Mouse (Mus musculus) small intestine, adult 2 months (tissue): Measurements from ENCODE around the gene Atp5j. TPM values are rescaled to one million over a fixed set of nuclear protein-coding genes. Genes with fewer than 3 reads are reported as not detected.

Experiments used
- H3K27ac ChIP-seq: fragments of 200-500 bp; 2 replicates; pipeline ENCODE4 v1.5.1; 2012; ENCODE audit warnings: low read depth, low read length, control low read depth, inconsistent platforms; ENCODE audit not compliant: insufficient read depth
- H3K27me3 ChIP-seq: fragments of 200-500 bp; 2 replicates; pipeline ENCODE4 v1.6.1; 2012; ENCODE audit warnings: mild to moderate bottlenecking, moderate library complexity, low read length, inconsistent platforms; ENCODE audit not compliant: control insufficient read depth, insufficient read depth
- H3K36me3 ChIP-seq: fragments of 200-500 bp; 2 replicates; pipeline ENCODE4 v1.6.1; 2012; ENCODE audit warnings: mild to moderate bottlenecking, low read length, control low read depth, inconsistent platforms; ENCODE audit not compliant: control insufficient read depth, insufficient read depth
- H3K4me1 ChIP-seq: fragments of 200-500 bp; 2 replicates; pipeline ENCODE4 v1.6.1; 2012; ENCODE audit warnings: low read length, inconsistent platforms, mixed read lengths; ENCODE audit not compliant: control insufficient read depth, insufficient read depth, insufficient read length
- H3K4me3 ChIP-seq: fragments of 200-500 bp; 2 replicates; pipeline ENCODE4 v1.5.1; 2012; ENCODE audit warnings: low read depth, mild to moderate bottlenecking, control low read depth, inconsistent platforms, low read length, moderate library complexity
- CTCF ChIP-seq: fragments of 200-500 bp; IDR thresholded peaks from 2 replicates; pipeline ENCODE4 v1.5.1; 2012; ENCODE audit warnings: low read depth, mild to moderate bottlenecking, control low read depth, inconsistent platforms, low read length, moderate library complexity, mixed read lengths; ENCODE audit not compliant: insufficient replicate concordance, insufficient read length; ENCODE audit errors: extremely low read depth
- POLR2A ChIP-seq: fragments of 200-500 bp; IDR thresholded peaks from 2 replicates; pipeline ENCODE4 v1.6.1; 2012; ENCODE audit warnings: low read depth, mild to moderate bottlenecking, control low read depth, inconsistent platforms, low read length, moderate library complexity
- WGBS: fragments of 180-500 bp; shearing (Covaris S2); methylation state at CpG from one replicate; pipeline ENCODE4 v1.1.7; 2018; 5-methylcytosine and 5-hydroxymethylcytosine counted together
- polyA plus RNA-seq: library from polyadenylated mRNA; depleted of rRNA; stranded (reverse); fragments of >200 nt; gene quantifications from 2 replicates; pipeline ENCODE4 v1.2.3, GENCODE M21; 2012; rRNA removed

Atp5j gene
- 90.0 and 123 TPM in 2 replicates for polyA plus RNA-seq

DNA sequence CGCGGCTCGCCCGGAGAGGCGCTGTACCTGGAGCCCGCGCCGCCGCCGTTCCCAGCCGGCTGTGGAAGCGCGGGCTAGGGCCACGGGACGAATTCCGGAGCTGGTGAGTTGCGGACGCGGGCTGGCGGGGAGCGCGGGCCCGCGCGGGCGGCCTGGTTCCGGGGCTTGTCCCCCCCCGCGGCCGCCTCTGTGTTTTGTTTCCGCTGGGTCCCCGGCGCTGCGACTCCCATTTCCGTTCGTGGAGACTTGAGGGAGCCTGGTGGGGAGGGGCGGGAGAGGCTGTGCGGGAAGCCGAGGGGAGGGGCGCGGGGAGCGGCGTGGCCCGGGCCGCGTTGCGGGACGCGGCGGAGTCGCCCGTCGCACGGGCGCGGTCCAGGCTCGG is at the start of gene Atp5j:
TSS of gene Atp5j (minus strand) at position 185 of the 382 bp plus-strand sequence.
- Histone ChIP-seq H3K36me3 (peaks cover 12% of the 10 kb centered on the region), H3K27me3 (no peaks in the 10 kb centered on the region), H3K27ac (peak within 1 kb of the TSS; percentile 98), H3K4me3 (peak within 1 kb of the TSS; percentile 79), H3K4me1 (0 out of 2 replicates have a peak, but pooled peaks cover 3% of the 10 kb centered on the region)
- no peak for TF ChIP-seq CTCF
- no peak for TF ChIP-seq POLR2A
- WGBS, result under 1% methylated on average over 55 of the region's 57 CpGs

DNA sequence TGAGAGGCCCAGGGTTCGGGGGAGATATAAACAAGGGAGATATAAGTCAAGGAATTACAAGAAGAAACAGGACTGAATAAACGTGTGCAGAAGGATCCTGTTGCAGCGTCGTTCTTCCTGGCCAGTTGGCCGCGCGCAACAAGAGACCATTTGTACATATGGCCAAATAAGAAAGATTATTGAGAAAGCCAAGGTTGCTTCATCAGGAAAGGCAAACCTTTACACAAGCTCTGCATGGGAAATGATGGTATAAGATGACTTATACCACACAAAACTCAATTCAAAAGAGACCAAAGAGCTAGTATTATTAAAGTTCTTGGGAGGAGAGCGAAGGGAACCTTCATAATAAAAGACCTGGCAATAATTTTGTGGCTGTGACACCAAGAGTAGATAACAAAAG is 49.1 kb upstream of the Atp5j start:
- Histone ChIP-seq H3K27me3 (no peaks in the 10 kb centered on the region), H3K27ac (no peak overlapping the region), H3K4me3 (no peak overlapping the region), H3K4me1 (no peaks in the 10 kb centered on the region), H3K36me3 (no peaks in the 10 kb centered on the region)
- 81% methylated on average over 8 of the region's 8 CpGs for WGBS
- TF ChIP-seq CTCF, result no peak

DNA sequence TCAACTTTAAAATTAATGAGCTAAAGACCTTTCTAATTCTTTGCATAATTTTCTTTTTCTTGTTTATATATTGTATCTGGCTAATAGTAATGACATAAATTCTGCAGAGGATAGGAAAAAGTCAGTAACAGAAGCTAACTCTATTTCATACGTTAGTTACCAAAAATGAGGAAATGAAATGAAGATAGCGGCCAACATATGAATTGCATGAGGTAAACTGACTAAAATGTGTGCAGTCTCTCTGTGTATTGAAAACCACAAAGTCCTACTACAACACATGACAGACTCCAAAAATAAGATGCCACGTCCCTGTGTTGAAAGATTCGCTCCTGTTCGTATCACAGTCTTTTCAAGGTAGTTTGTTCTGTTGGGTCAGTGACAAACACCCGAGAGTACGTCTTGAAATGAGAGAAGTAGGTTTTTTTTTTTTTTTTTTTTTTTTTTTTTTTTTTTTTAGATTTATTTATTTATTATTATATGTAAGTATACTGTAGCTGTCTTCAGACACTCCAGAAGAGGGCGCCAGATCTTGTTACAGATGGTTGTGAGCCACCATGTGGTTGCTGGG is 46.4 kb upstream of the Atp5j start:
- 79% methylated on average over 8 of the region's 8 CpGs for WGBS
- no peaks in the 10 kb centered on the region for H3K27me3 ChIP-seq
- H3K4me3 ChIP-seq, result no peak overlapping the region
- no peaks in the 10 kb centered on the region for H3K36me3 ChIP-seq
- H3K27ac ChIP-seq, result no peak overlapping the region
- no peak for TF ChIP-seq POLR2A
- TF ChIP-seq CTCF, result no peak
- no peaks in the 10 kb centered on the region for H3K4me1 ChIP-seq

DNA sequence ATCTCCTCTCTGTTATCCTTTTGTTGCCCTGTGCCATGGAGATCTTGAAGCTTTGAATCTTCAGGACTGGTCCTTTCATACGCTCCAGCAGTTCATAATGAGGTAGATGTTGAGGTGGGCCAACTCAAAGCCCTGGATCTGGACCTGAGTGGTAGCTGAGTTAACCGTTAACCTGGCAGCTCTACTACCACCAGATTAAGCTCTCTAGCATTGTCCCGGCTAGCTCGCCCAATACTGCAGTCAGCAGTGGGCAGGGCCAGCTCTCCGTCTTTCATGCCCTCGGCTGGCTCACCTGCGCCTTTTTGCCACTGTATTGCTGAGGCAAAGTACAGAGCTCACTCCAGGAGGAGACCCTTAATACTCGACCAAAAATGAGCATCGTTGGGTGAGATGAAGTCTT is 45.7 kb upstream of the Atp5j start:
- no peak overlapping the region for H3K4me3 ChIP-seq
- TF ChIP-seq POLR2A (no peak), CTCF (no peak)
- H3K27ac ChIP-seq, result no peak overlapping the region
- H3K4me1 ChIP-seq, result no peaks in the 10 kb centered on the region
- H3K36me3 ChIP-seq, result no peaks in the 10 kb centered on the region
- no peaks in the 10 kb centered on the region for H3K27me3 ChIP-seq
- WGBS, result 65% methylated on average over 9 of the region's 9 CpGs

DNA sequence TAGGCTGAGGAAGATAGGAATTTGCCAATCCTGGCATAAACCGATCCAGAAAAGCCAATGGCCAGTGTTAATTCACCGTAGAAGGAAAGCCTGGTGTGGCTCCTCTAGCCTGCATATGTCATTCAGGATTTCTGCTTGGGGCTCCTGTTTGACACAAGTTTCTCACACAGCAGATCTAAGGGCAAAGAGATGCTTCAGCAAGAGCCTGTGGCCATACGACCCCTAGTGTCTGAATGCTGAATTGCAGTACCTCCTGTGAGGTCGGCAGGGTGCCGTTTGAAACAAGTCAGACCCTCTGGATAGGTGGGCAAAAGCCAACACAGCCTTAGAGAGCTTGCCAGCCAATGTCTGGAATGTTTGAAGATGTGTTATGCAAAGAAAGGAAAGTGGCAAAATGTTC is 43.7 kb upstream of the Atp5j start:
- H3K27me3 ChIP-seq, result no peaks in the 10 kb centered on the region
- 20% methylated on average over 5 of the region's 5 CpGs for WGBS
- H3K36me3 ChIP-seq, result no peaks in the 10 kb centered on the region
- H3K27ac ChIP-seq, result no peak overlapping the region
- no peak overlapping the region for H3K4me3 ChIP-seq
- TF ChIP-seq CTCF (peak; percentile 85; the same call in 1 of the 2 replicates), POLR2A (no peak)
- H3K4me1 ChIP-seq, result no peaks in the 10 kb centered on the region

DNA sequence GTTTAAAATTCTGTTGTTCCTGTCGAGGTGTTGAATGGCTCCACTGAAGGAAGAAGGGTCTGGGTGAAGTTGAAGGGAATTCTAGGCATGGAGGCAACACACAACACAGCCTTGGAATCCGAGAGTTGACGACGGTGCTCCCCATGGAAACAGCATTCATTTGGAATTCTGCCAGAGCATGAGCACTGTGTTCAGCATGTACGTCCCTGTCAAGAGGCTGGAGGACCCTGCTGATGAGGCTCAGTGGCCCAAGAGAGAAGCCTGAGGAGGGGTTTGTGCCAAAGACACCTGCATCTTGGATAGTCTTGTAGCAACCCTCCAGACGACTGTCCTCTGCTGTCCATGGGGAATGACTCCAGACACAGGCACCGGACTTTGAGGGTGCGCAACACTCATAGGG is 40.7 kb upstream of the Atp5j start:
- no peaks in the 10 kb centered on the region for H3K4me1 ChIP-seq
- no peaks in the 10 kb centered on the region for H3K36me3 ChIP-seq
- H3K27me3 ChIP-seq, result no peaks in the 10 kb centered on the region
- H3K27ac ChIP-seq, result no peak overlapping the region
- no peak overlapping the region for H3K4me3 ChIP-seq
- TF ChIP-seq CTCF (no peak), POLR2A (no peak)
- WGBS, result 57% methylated on average over 8 of the region's 8 CpGs

DNA sequence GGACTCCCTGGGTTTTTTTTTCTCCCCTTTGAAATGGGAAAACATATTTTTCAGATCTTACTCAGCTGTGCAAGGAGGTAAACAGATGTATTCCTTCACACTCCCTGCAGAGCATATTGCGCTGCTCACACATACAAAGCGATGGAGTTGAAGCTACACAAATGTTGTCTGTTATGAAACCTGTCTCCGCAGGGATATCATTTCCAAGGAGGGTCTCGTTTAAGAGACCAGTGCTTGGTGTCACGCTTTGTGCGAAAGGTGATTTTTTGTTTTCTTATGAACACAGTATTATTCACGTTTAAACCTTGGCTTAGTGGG is 40.3 kb upstream of the Atp5j start:
- Histone ChIP-seq H3K4me3 (no peak overlapping the region), H3K36me3 (no peaks in the 10 kb centered on the region), H3K4me1 (no peaks in the 10 kb centered on the region), H3K27ac (no peak overlapping the region), H3K27me3 (no peaks in the 10 kb centered on the region)
- no peak for TF ChIP-seq CTCF
- no peak for TF ChIP-seq POLR2A
- WGBS, result 80% methylated on average over 7 of the region's 7 CpGs
